Mouse (Mus musculus): ENCODE results near the gene Ptcra. TPM values are rescaled to one million over a fixed set of nuclear protein-coding genes. Genes with fewer than 3 reads are reported as not detected.

The Ptcra gene
- polyA plus RNA-seq, 1 experiment from 2014 or later = 0.33 TPM

DNA sequence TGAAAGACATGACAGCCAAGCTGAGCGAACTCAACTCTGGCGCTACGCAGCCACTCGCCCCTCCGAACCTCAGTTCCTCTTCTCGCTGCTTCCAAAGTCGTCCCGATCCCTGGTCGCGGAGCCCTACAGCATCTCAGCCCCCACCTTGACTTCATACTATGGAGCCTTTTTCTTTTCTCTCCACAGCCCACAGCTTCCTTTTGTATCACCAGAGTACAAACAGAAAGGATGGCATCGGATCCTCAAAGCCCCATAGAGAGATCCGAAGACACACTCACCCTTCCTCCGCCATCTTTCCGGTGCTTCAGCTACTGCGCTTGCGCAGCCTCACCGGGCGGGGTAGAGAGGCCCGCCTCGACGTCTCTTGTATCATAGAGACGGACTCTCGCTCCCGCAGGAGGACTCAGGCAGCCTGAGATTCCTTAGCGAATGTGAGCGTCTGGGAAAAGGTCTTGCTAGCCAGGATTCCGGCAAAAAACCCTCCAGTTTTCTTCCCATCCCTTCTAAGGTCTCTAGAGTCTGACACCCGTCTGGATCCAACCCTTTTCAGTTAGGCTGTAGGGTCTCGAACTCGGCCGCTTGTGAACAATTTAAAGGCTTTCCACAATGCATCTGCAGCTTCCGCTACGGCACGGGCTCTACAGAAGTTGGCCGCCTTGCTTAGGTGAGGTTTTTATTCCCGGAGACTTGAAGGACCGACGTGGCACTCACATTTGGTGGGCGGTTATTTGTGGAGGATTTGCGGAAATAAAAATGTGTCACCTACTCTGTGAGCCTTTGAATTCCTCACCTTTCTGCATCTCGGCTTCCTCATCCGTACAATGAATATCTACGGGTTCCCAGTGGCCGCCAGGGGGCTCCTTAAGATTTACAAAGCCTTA is 19.1 kb upstream of the Ptcra start, which contains the start of gene Rpl7l1:
TSS of gene Rpl7l1 (minus strand) at position 332 of the 881 bp plus-strand sequence.
- peaks cover 28% of the 10 kb centered on the region for H3K36me3 ChIP-seq (ENCODE audit: control insufficient read depth, insufficient read depth)
- peak; percentile 93 for ATAC-seq

DNA sequence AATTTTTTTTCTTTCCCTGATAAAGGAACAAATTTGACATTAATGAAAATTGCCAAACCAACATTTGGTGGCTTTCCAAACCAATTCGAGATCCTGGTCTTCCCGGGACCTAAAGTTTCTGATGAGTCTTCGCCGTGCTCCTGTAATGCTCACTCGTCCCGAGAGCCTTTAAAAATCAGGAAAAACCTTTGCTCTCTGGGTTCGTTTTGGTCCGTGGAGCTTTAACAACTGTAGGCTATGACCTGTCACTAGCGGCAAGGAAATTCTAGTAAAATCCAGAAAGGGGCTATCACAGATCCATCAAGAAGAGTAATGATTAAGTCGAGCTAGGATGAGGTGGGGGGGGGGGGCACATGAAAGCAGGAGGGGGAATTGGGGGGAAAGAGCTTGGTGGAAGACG is 18.4 kb upstream of the Ptcra start:
- no peak for TF ChIP-seq CTCF (IDR thresholded peaks at IDR 0.05; ENCODE audit: low read depth)
- no peaks in the 10 kb centered on the region for H3K9me3 ChIP-seq (ENCODE audit: control insufficient read depth)
- under 1% methylated on average over 11 of the region's 11 CpGs for WGBS
- H3K4me3 ChIP-seq (ENCODE audit: low read depth, low read length) = peak overlapping the region; percentile 68
- H3K36me3 ChIP-seq (ENCODE audit: control insufficient read depth, insufficient read depth) = peaks cover 34% of the 10 kb centered on the region
- no peaks in the 10 kb centered on the region for H3K27me3 ChIP-seq (replicated peaks; ENCODE audit: control insufficient read depth, insufficient read depth, low read length)
- H3K4me1 ChIP-seq (replicated peaks; ENCODE audit: control insufficient read depth, insufficient read depth, low read length) = no peaks in the 10 kb centered on the region
- ATAC-seq = peak; percentile 3; the same call in 1 of the 2 replicates
- peak overlapping the region; percentile 78 for H3K27ac ChIP-seq (ENCODE audit: low read depth, low read length)
- H3K4me2 ChIP-seq (replicated peaks; ENCODE audit: low read depth) = peak overlapping the region; percentile 63
- H3K9ac ChIP-seq (ENCODE audit: low read depth, low read length) = peak overlapping the region; percentile 65

More for the DNA sequence above, 19.1 kb upstream of the Ptcra start, which contains the start of gene Rpl7l1:
- peak; percentile 80 for TF ChIP-seq CTCF (IDR thresholded peaks at IDR 0.05; ENCODE audit: low read depth)
- H3K4me2 ChIP-seq (replicated peaks; ENCODE audit: low read depth) = peak within 1 kb of the TSS; percentile 63
- H3K9me3 ChIP-seq (ENCODE audit: control insufficient read depth) = no peaks in the 10 kb centered on the region
- peak within 1 kb of the TSS; percentile 68 for H3K4me3 ChIP-seq (ENCODE audit: low read depth, low read length)
- WGBS = under 1% methylated on average over 44 of the region's 44 CpGs
- peak within 1 kb of the TSS; percentile 65 for H3K9ac ChIP-seq (ENCODE audit: low read depth, low read length)
- H3K27me3 ChIP-seq (replicated peaks; ENCODE audit: control insufficient read depth, insufficient read depth, low read length) = no peaks in the 10 kb centered on the region
- H3K4me1 ChIP-seq (replicated peaks; ENCODE audit: control insufficient read depth, insufficient read depth, low read length) = no peaks in the 10 kb centered on the region
- peak within 1 kb of the TSS; percentile 78 for H3K27ac ChIP-seq (ENCODE audit: low read depth, low read length)

DNA sequence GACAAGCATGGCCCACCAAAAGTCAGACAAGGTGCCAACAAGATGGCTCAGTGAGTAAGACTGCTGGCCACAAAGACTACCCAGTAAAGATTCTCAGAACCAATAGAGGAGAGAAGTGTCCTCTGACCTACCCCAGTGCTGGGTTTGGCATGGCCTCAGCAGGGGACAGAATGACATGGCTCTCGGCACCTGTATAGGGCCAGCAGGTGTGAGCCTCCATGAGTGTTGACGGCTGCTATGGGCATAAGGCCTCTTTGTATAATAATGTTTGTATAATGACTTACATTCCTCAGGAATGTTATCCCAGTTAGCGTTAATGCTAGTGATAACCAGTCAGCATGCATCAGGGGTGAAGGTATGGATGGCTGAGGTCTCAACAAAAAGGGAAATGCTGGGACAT is 12.6 kb upstream of the Ptcra start:
- H3K27ac ChIP-seq (ENCODE audit: low read depth, low read length) = no peak overlapping the region; the same call in 1 of the 2 replicates
- no peaks in the 10 kb centered on the region for H3K27me3 ChIP-seq (replicated peaks; ENCODE audit: control insufficient read depth, insufficient read depth, low read length)
- no peak for ATAC-seq
- no peak overlapping the region for H3K4me3 ChIP-seq (ENCODE audit: low read depth, low read length)
- no peak for TF ChIP-seq CTCF (IDR thresholded peaks at IDR 0.05; ENCODE audit: low read depth)
- 43% methylated on average over 3 of the region's 3 CpGs for WGBS
- H3K4me2 ChIP-seq (replicated peaks; ENCODE audit: low read depth) = no peak overlapping the region
- H3K36me3 ChIP-seq (ENCODE audit: control insufficient read depth, insufficient read depth) = peaks cover 61% of the 10 kb centered on the region
- no peaks in the 10 kb centered on the region for H3K4me1 ChIP-seq (replicated peaks; ENCODE audit: control insufficient read depth, insufficient read depth, low read length)
- H3K9ac ChIP-seq (ENCODE audit: low read depth, low read length) = no peak overlapping the region
- no peaks in the 10 kb centered on the region for H3K9me3 ChIP-seq (ENCODE audit: control insufficient read depth)

DNA sequence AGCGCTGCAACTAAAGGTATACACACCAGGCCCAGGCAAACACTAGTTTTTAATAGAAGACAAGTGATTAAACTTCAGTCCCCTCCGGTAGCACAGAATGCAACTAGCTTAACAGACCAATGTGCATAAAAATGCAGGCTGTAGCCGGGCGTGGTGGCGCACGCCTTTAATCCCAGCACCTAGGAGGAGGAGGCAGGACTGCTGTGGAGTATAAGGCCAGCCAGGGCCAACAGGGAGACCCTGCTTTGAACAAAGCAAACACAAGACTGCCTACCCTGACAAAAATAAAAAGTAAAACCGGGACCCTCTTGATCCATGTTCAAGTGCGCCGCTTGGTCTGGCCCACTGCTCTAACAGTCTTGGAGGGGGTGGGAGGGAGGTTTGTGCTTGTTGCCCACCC is 11.6 kb upstream of the Ptcra start:
- WGBS = 89% methylated on average over 9 of the region's 9 CpGs
- Histone ChIP-seq H3K27ac (ENCODE audit: low read depth, low read length) (no peak overlapping the region), H3K27me3 (replicated peaks; ENCODE audit: control insufficient read depth, insufficient read depth, low read length) (no peaks in the 10 kb centered on the region), H3K36me3 (ENCODE audit: control insufficient read depth, insufficient read depth) (peaks cover 56% of the 10 kb centered on the region), H3K4me3 (ENCODE audit: low read depth, low read length) (no peak overlapping the region), H3K4me1 (replicated peaks; ENCODE audit: control insufficient read depth, insufficient read depth, low read length) (no peaks in the 10 kb centered on the region), H3K4me2 (replicated peaks; ENCODE audit: low read depth) (no peak overlapping the region), H3K9me3 (ENCODE audit: control insufficient read depth) (no peaks in the 10 kb centered on the region), H3K9ac (ENCODE audit: low read depth, low read length) (no peak overlapping the region)
- no peak for TF ChIP-seq CTCF (IDR thresholded peaks at IDR 0.05; ENCODE audit: low read depth)
- ATAC-seq = no peak

DNA sequence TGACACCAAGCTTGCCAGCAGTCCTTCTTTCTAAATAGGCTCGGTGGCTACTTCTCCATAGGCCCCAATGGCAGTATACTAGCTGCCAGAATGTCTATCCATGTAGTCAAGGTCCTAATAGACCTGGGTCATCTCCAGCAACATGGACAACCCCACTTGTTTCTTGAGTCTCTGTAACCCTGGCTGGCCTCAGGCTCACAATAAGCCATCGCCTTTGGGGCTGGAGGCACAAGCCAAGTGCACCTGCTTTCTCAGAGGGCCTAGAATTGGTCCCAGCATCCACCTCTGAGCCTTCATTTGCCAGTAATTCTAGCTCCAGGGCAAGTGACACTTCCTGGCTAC is 10.6 kb upstream of the Ptcra start:
- no peaks in the 10 kb centered on the region for H3K9me3 ChIP-seq (ENCODE audit: control insufficient read depth)
- no peaks in the 10 kb centered on the region for H3K4me1 ChIP-seq (replicated peaks; ENCODE audit: control insufficient read depth, insufficient read depth, low read length)
- H3K4me3 ChIP-seq (ENCODE audit: low read depth, low read length) = no peak overlapping the region
- ATAC-seq = no peak
- H3K9ac ChIP-seq (ENCODE audit: low read depth, low read length) = no peak overlapping the region
- 45% methylated on average over 2 of the region's 2 CpGs for WGBS
- no peaks in the 10 kb centered on the region for H3K27me3 ChIP-seq (replicated peaks; ENCODE audit: control insufficient read depth, insufficient read depth, low read length)
- peaks cover 48% of the 10 kb centered on the region for H3K36me3 ChIP-seq (ENCODE audit: control insufficient read depth, insufficient read depth)
- H3K4me2 ChIP-seq (replicated peaks; ENCODE audit: low read depth) = peak overlapping the region; percentile 94
- no peak for TF ChIP-seq CTCF (IDR thresholded peaks at IDR 0.05; ENCODE audit: low read depth)
- H3K27ac ChIP-seq (ENCODE audit: low read depth, low read length) = no peak overlapping the region

DNA sequence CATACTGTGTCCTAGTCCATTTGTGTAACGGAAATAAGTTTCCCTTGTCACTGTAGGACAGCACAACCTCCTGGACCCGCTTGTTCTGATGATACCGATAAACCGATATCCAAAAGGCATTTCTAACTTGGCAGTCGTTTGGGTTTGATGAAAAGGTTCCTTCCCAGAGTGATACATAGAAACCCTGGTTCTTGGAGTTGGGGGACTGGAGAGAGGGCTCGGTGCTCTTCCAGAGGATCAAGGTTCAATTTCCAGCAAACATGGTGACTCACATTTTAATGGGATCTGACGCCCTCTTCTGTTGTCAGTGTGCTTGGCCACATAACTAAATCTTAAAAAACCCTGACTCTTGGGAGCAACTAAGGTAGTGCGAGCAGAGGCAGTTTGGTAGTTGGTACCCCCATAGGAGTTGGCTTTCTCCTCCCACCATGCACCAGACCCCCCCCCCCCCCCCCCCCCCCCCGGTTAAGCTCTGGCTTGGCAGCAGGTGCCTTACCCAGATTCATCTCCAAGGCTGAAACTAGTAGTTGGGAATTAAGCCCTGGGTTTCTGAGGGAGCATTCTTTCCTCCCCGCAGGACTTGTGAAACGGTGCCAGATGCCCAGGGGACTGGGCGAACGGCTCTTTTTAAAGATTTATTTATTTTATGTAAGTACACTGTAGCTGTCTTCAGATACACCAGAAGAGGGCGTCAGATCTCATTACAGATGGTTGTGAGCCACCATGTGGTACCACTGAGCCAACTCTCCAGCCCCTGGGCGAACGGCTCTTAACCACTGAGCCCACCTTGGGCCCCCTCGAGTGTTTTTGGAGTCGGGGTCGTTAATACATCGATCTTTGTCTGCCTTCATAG is 10.0 kb upstream of the Ptcra start:
- WGBS = 8% methylated on average over 19 of the region's 20 CpGs
- Histone ChIP-seq H3K4me3 (ENCODE audit: low read depth, low read length) (peak overlapping the region; percentile 85), H3K27me3 (replicated peaks; ENCODE audit: control insufficient read depth, insufficient read depth, low read length) (no peaks in the 10 kb centered on the region), H3K36me3 (ENCODE audit: control insufficient read depth, insufficient read depth) (peaks cover 42% of the 10 kb centered on the region), H3K9me3 (ENCODE audit: control insufficient read depth) (no peaks in the 10 kb centered on the region), H3K9ac (ENCODE audit: low read depth, low read length) (peak overlapping the region; percentile 76), H3K4me1 (replicated peaks; ENCODE audit: control insufficient read depth, insufficient read depth, low read length) (no peaks in the 10 kb centered on the region), H3K27ac (ENCODE audit: low read depth, low read length) (peak overlapping the region; percentile 87), H3K4me2 (replicated peaks; ENCODE audit: low read depth) (peak overlapping the region; percentile 94)
- ATAC-seq = peak; percentile 31
- TF ChIP-seq CTCF (IDR thresholded peaks at IDR 0.05; ENCODE audit: low read depth) = peak; percentile 54

Measured in intestine, postnatal 0 days (tissue).